8 mouse cellular contexts compared by ENCODE assay signal in genomic region chr7:4793674-4794073, GRCm38 (mm10). TPM values are rescaled to one million over a fixed set of nuclear protein-coding genes. Genes with fewer than 3 reads are reported as not detected.
DNase-seq lines count a peak whose midpoint lies in the region; ATAC-seq and TF ChIP-seq lines count a peak whose summit lies in the region.
"Had no signal": no experiment of that assay in that cellular context is flagged by ENCODE, and none has a peak within 500 bp of the region (broad histone marks: within the 10 kb centered on the region; RNA-seq: fewer than 3 reads in every experiment).

No protein-coding gene starts in this region.

- peak overlapping the region; percentile 95 for H3K9ac ChIP-seq in lung, embryonic 15.5 days
- peak overlapping the region; percentile 93 for H3K9ac ChIP-seq in embryonic facial prominence, embryonic 15.5 days
- H3K9ac ChIP-seq in limb, embryonic 11.5 days (ENCODE audit: low read length), result peak overlapping the region; percentile 97

- peak overlapping the region; percentile 87 for H3K4me3 ChIP-seq in lung, embryonic 15.5 days
- peak overlapping the region; percentile 87 for H3K4me3 ChIP-seq in embryonic facial prominence, embryonic 15.5 days (replicated peaks)
- H3K4me3 ChIP-seq in limb, embryonic 11.5 days (ENCODE audit: low read depth, low read length), result peak overlapping the region; percentile 91
- peak overlapping the region; percentile 88 for H3K4me3 ChIP-seq in small intestine, adult 2 months (ENCODE audit: low read depth, low read length)

- TF ChIP-seq POLR2A in small intestine, adult 2 months (IDR thresholded peaks at IDR 0.05; ENCODE audit: low read depth, low read length), result no peak

- ATAC-seq in lung, embryonic 15.5 days (ENCODE audit: borderline replicate concordance, extremely low read depth, low FRiP score, low TSS enrichment), result no peak
- no peak for ATAC-seq in embryonic facial prominence, embryonic 15.5 days (ENCODE audit: insufficient number of reproducible peaks, low FRiP score, low TSS enrichment, low read depth)
- no peak for ATAC-seq in limb, embryonic 11.5 days (ENCODE audit: insufficient number of reproducible peaks, low FRiP score, low TSS enrichment, low read depth)

- no peaks in the 10 kb centered on the region for H3K9me3 ChIP-seq in lung, embryonic 15.5 days
- H3K9me3 ChIP-seq in embryonic facial prominence, embryonic 15.5 days (replicated peaks), result no peaks in the 10 kb centered on the region
- no peaks in the 10 kb centered on the region for H3K9me3 ChIP-seq in limb, embryonic 11.5 days (ENCODE audit: control insufficient read depth, low read length)

- peak overlapping the region; percentile 84 for H3K4me2 ChIP-seq in lung, embryonic 15.5 days
- peak overlapping the region; percentile 65 for H3K4me2 ChIP-seq in embryonic facial prominence, embryonic 15.5 days (replicated peaks)
- peak overlapping the region; percentile 86 for H3K4me2 ChIP-seq in limb, embryonic 11.5 days (ENCODE audit: low read depth, severe bottlenecking)

- peak overlapping the region; percentile 97; the same call in 1 of the 2 replicates for H3K27ac ChIP-seq in lung, embryonic 15.5 days
- peak overlapping the region; percentile 97; the same call in 1 of the 2 replicates for H3K27ac ChIP-seq in embryonic facial prominence, embryonic 15.5 days (replicated peaks)
- no peak overlapping the region; the same call in 1 of the 2 replicates for H3K27ac ChIP-seq in limb, embryonic 11.5 days (replicated peaks; ENCODE audit: low read depth, low read length)
- H3K27ac ChIP-seq in small intestine, adult 2 months (ENCODE audit: insufficient read depth, low read depth, low read length), result 0 out of 2 replicates have a peak overlapping the region, but pooled peaks have one; percentile 25

- peaks cover 26% of the 10 kb centered on the region for H3K4me1 ChIP-seq in lung, embryonic 15.5 days
- H3K4me1 ChIP-seq in embryonic facial prominence, embryonic 15.5 days, result peaks cover 22% of the 10 kb centered on the region
- peaks cover 3% of the 10 kb centered on the region for H3K4me1 ChIP-seq in limb, embryonic 11.5 days (ENCODE audit: control insufficient read depth, insufficient read depth, low read length)
- H3K4me1 ChIP-seq in small intestine, adult 2 months (ENCODE audit: control insufficient read depth, insufficient read depth, insufficient read length, low read length), result peaks cover 7% of the 10 kb centered on the region; the same call in 1 of the 2 replicates

- H3K36me3 ChIP-seq in lung, embryonic 15.5 days, result peaks cover 46% of the 10 kb centered on the region
- peaks cover 40% of the 10 kb centered on the region for H3K36me3 ChIP-seq in embryonic facial prominence, embryonic 15.5 days
- peaks cover 15% of the 10 kb centered on the region for H3K36me3 ChIP-seq in limb, embryonic 11.5 days (ENCODE audit: control insufficient read depth, insufficient read depth, low read length)
- H3K36me3 ChIP-seq in small intestine, adult 2 months (ENCODE audit: control insufficient read depth, insufficient read depth, low read length), result peaks cover 20% of the 10 kb centered on the region

- WGBS in lung, embryonic 15.5 days, result 29% methylated on average over 4 of the region's 4 CpGs
- WGBS in embryonic facial prominence, embryonic 15.5 days, result 35% methylated on average over 4 of the region's 4 CpGs
- 38% methylated on average over 4 of the region's 4 CpGs for WGBS in limb, embryonic 11.5 days
- WGBS in small intestine, adult 2 months, result 27% methylated on average over 4 of the region's 4 CpGs

- TF ChIP-seq CTCF in small intestine, adult 2 months (IDR thresholded peaks at IDR 0.05; ENCODE audit: extremely low read depth, insufficient read length, insufficient replicate concordance, low read depth, low read length), result no peak

- H3K27me3 ChIP-seq in lung, embryonic 15.5 days, result 0 out of 2 replicates have a peak, but pooled peaks cover 8% of the 10 kb centered on the region
- H3K27me3 ChIP-seq in embryonic facial prominence, embryonic 15.5 days, result peaks cover 10% of the 10 kb centered on the region; the same call in 1 of the 2 replicates
- peaks cover 4% of the 10 kb centered on the region; the same call in 1 of the 2 replicates for H3K27me3 ChIP-seq in limb, embryonic 11.5 days (ENCODE audit: control insufficient read depth, insufficient read depth, low read length)
- no peaks in the 10 kb centered on the region for H3K27me3 ChIP-seq in small intestine, adult 2 months (ENCODE audit: control insufficient read depth, insufficient read depth, low read length)

- DNase-seq in lung, postnatal 4 days, result no peak
- DNase-seq in limb, embryonic 11.5 days (ENCODE audit: low spot score), result no peak
- no peak for DNase-seq in thymus, postnatal 0 days (ENCODE audit: low spot score)
- DNase-seq in B cell, adult 2 months, result no peak
- DNase-seq: layer of hippocampus, postnatal 36 days had no signal

RNA-seq across cellular contexts. Expression of gene Rpl28, which starts 1.0 kb away (rescaled TPM):
- polyA plus RNA-seq in lung, embryonic 15.5 days (2015; fragmentation: Nextera tagmentation; extraction: Ambion mirVana), result 314 and 334 TPM in 2 replicates
- 397 and 411 TPM in 2 replicates for polyA plus RNA-seq in embryonic facial prominence, embryonic 15.5 days (2015; fragmentation: Nextera tagmentation; extraction: Ambion mirVana)
- 266 and 269 TPM in 2 replicates for polyA plus RNA-seq in limb, embryonic 11.5 days (2014; fragmentation: Nextera tagmentation; extraction: Ambion mirVana)
- 141 and 355 TPM in 2 replicates for polyA plus RNA-seq in small intestine, adult 2 months (2012; rRNA removed)
- polyA plus RNA-seq in thymus, postnatal 0 days (2015; fragmentation: Nextera tagmentation; extraction: Ambion mirVana), result 546 and 590 TPM in 2 replicates

RNA-seq across cellular contexts. Expression of gene Tmem238, which starts 4.2 kb away (rescaled TPM):
- 20.8 and 21.4 TPM in 2 replicates for polyA plus RNA-seq in lung, embryonic 15.5 days (2015; fragmentation: Nextera tagmentation; extraction: Ambion mirVana)
- polyA plus RNA-seq in embryonic facial prominence, embryonic 15.5 days (2015; fragmentation: Nextera tagmentation; extraction: Ambion mirVana), result 11.4 and 11.8 TPM in 2 replicates
- 2.1 and 2.6 TPM in 2 replicates for polyA plus RNA-seq in limb, embryonic 11.5 days (2014; fragmentation: Nextera tagmentation; extraction: Ambion mirVana)
- polyA plus RNA-seq in small intestine, adult 2 months (2012; rRNA removed), result 225 and 544 TPM in 2 replicates
- polyA plus RNA-seq in thymus, postnatal 0 days (2015; fragmentation: Nextera tagmentation; extraction: Ambion mirVana), result 9.6 and 11.7 TPM in 2 replicates

RNA-seq across cellular contexts. Expression of gene Tmem190, which starts 10.9 kb away (rescaled TPM):
- 0.57 and 0.76 TPM in 2 replicates for polyA plus RNA-seq in lung, embryonic 15.5 days (2015; fragmentation: Nextera tagmentation; extraction: Ambion mirVana)
- polyA plus RNA-seq in embryonic facial prominence, embryonic 15.5 days (2015; fragmentation: Nextera tagmentation; extraction: Ambion mirVana), result 0.75 and 1.1 TPM in 2 replicates
- polyA plus RNA-seq in limb, embryonic 11.5 days (2014; fragmentation: Nextera tagmentation; extraction: Ambion mirVana), result 0.41 TPM in 1 of 2 replicates, not detected in the other
- polyA plus RNA-seq in small intestine, adult 2 months (2012; rRNA removed), result not detected in 2 replicates
- polyA plus RNA-seq in thymus, postnatal 0 days (2015; fragmentation: Nextera tagmentation; extraction: Ambion mirVana), result 0.23 TPM in 1 of 2 replicates, not detected in the other

RNA-seq across cellular contexts. Expression of gene Il11, which starts 11.0 kb away (rescaled TPM):
- 0.19 and 0.26 TPM in 2 replicates for polyA plus RNA-seq in lung, embryonic 15.5 days (2015; fragmentation: Nextera tagmentation; extraction: Ambion mirVana)
- polyA plus RNA-seq in embryonic facial prominence, embryonic 15.5 days (2015; fragmentation: Nextera tagmentation; extraction: Ambion mirVana), result 0.36 and 0.37 TPM in 2 replicates
- polyA plus RNA-seq in limb, embryonic 11.5 days (2014; fragmentation: Nextera tagmentation; extraction: Ambion mirVana), result not detected in 2 replicates
- 0.25 and 0.32 TPM in 2 replicates for polyA plus RNA-seq in small intestine, adult 2 months (2012; rRNA removed)
- polyA plus RNA-seq in thymus, postnatal 0 days (2015; fragmentation: Nextera tagmentation; extraction: Ambion mirVana), result 0.13 and 0.30 TPM in 2 replicates

RNA-seq across cellular contexts. Expression of gene Ube2s, which starts 18.7 kb away (rescaled TPM):
- polyA plus RNA-seq in lung, embryonic 15.5 days (2015; fragmentation: Nextera tagmentation; extraction: Ambion mirVana), result 409 and 411 TPM in 2 replicates
- polyA plus RNA-seq in embryonic facial prominence, embryonic 15.5 days (2015; fragmentation: Nextera tagmentation; extraction: Ambion mirVana), result 348 and 351 TPM in 2 replicates
- 527 and 540 TPM in 2 replicates for polyA plus RNA-seq in limb, embryonic 11.5 days (2014; fragmentation: Nextera tagmentation; extraction: Ambion mirVana)
- polyA plus RNA-seq in small intestine, adult 2 months (2012; rRNA removed), result 78.5 and 131 TPM in 2 replicates
- 413 and 414 TPM in 2 replicates for polyA plus RNA-seq in thymus, postnatal 0 days (2015; fragmentation: Nextera tagmentation; extraction: Ambion mirVana)

Comparison
In these comparisons a context has a peak if more than half of its experiments do, and no peak if none do; other contexts are left out.
1. RNA of gene Tmem238, which starts 4.2 kb away (polyA plus RNA-seq): 225 to 544 TPM in small intestine, adult 2 months; 20.8 to 21.4 TPM in lung, embryonic 15.5 days, 11.4 to 11.8 TPM in embryonic facial prominence, embryonic 15.5 days, 9.6 to 11.7 TPM in thymus, postnatal 0 days and 2.1 to 2.6 TPM in limb, embryonic 11.5 days; every median in the first group is over 10 times any median in the second.
2. Peak in every context shown above with its lines, with median percentiles within 50 percentile points of each other: H3K4me2 ChIP-seq, H3K4me3 ChIP-seq and H3K9ac ChIP-seq.